Mouse (Mus musculus) heart, postnatal 10 days (tissue): ENCODE measurements around the gene Znrf3. TPM values are rescaled to one million over a fixed set of nuclear protein-coding genes. Genes with fewer than 3 reads are reported as not detected.

ENCODE experiments used
- DNase-seq, 2 experiments: peaks; one replicate each; pipeline ENCODE4 v3.0.0; 2021
- intact Hi-C: fragments of 180-260 bp; cut with DNase I; formaldehyde crosslinking; loops from one replicate; pipeline ENCODE4 v1.15.1; 2025
- total RNA-seq, 2 experiments: library from RNA; stranded (reverse); gene quantifications; 2 replicates each; pipeline ENCODE4 v1.2.3; 2021

The Znrf3 gene
- total RNA-seq, 2 experiments from 2014 or later: 11.9 to 14.7 TPM

GRCm38 (mm10) chr11:5404180-5404579 is 40.5 kb downstream of the Znrf3 start:
- intact Hi-C loops: no loop called here
- DNase-seq: peak in 1 of 2 experiments; percentile 37

- intact Hi-C loops: no loop called here
- no peak for DNase-seq
These were observed 42.4 kb downstream of the Znrf3 start for GRCm38 (mm10) chr11:5402127-5402733.

DNA sequence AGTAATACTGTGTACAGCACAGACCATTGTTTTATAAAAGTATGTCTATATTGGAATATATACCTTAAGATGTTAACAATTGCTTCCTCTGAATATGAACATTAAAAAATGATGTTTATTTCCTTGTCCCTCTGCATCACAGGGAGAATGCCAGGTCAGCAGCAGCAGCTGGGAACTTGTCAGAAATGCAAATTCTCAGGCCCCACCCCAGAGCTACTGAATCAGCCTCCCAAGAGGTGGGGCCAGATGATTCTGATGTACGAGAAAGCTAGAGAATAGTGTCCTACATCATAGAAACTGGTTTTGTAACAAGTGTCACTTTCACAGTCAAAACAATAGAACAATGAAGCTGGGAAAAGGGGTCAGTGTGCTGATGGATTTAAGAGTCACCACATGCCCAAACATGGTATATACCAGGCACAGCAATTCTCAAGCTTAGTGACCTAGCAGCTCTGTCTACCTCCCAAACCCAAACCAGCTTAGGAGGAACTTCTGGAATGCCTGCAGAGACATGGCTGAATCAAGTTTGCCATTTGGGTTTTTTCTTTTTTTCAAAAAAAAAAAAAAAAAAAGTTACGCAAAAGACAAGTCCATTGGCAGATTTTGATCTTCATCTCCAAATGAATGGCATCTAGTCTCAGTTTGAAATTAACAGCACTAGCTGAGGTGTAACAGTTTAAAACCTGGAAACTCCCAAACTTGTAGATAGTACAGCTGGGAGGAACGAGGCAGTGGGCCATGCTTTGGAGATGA is 46.2 kb downstream of the Znrf3 start:
- DNase-seq: no peak
- intact Hi-C loops: no loop called here

DNA sequence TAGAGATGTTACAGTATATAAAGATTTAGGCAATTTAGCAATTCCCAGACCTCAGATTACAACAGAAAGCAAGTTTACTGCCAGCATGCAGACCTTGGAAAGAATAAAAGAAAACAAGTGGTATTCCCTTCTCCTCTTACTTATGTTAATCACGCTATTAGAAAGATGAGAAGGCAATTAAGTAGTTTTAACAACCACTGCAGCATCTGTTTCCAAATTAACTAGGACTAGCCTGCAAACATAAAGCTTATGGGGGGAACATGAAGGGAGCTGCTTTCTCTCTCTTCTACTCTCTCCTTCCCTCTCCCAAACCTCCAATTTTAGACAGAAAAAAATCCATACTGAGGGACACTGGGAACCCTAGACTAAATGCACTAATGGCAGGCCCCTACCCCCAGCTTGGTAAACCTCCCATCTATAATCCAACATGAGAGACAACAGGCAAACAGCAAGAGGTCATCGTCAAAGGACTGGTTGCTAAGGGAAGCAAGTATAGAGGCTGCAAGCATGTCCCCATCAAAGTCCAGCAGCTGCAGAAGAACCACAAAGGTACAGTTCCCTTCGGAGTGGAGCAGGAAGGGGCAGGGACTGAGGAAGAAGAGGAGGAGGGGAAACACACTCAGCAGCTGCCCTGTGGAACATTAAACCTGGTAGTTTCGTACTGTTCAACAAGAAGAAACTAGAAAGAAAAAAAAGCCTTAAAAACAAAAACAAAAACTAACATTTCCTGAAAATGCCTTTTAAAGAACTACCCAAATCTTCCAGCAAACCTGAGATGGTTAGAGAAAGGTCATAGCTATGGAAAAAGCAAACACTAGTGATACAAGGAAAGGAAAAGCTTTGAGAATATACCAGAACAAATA is 53.4 kb downstream of the Znrf3 start:
- no peak for DNase-seq
- intact Hi-C loops: no loop called here

DNA sequence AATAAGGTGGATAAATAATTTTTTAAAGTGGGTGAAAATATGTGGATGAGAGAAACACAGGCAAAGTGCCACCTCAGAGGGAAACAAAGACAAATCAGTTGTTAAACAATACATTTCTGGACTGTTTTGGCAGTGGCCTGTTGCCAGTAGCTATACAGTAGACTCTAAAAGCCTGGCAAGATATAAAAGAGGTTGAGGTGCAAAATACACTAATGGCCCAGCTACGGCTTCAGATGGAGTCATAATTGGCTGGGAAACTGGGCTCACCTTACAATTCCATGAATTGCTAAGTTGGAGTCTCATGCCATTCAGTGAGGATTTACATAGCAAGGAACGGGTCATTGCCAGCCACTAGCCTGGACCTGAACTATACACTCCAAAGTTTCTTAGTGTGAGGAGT is 62.0 kb downstream of the Znrf3 start:
- intact Hi-C loops: loop anchor here (5.0 kb wide), 1 partner anchor 55 kb away; no protein-coding TSS in a partner anchor
- DNase-seq: no peak

GRCm38 (mm10) chr11:5381226-5381625 is 63.4 kb downstream of the Znrf3 start:
- intact Hi-C loops: loop anchor here (5.0 kb wide), 1 partner anchor 56 kb away; no protein-coding TSS in a partner anchor

DNA sequence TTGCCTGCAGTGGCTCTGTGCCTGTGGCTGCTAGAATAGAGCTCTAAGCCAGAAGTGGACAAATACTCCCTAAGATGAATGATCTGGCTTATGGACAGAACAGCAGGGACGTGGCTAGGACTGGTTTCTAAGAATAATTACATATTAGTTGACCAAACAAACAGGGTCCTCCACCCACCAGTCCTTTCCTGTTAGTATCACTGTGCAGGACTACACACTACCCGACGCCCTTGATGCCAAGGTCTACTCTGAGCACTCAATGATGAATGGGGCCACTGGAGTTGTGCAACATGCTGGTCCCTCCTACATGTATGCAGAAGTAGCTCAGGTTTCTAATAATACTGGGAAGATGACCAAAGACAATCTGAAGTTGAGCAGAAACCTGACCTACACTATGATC is 64.4 kb downstream of the Znrf3 start:
- DNase-seq: peak in 1 of 2 experiments; percentile 19
- intact Hi-C loops: loop anchor here (5.0 kb wide), 1 partner anchor 57 kb away; no protein-coding TSS in a partner anchor

More at GRCm38 (mm10) chr11:5381226-5381625, 63.4 kb downstream of the Znrf3 start:
- DNase-seq: peak; percentile 22 to 43

DNA sequence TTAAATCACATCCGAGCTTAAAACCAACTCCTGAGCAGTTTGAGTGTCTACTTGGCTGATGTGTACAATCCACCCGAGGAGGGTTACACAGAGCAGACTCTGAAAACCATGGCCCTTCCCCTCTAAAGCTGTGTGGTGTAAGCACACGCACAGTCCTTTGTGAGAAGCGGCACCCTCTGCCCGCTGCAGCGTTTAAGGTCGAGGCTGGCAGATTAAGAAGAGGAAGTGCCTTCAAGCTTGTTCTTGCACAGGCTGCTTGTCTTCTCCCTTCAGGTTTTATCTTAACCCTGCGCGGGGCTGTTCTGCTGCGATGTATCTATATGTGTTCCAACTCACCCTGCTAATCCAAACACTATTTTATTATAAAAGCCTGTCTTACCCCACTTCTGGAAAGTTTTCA is 75.5 kb downstream of the Znrf3 start:
- DNase-seq: no peak
- intact Hi-C loops: no loop called here

DNA sequence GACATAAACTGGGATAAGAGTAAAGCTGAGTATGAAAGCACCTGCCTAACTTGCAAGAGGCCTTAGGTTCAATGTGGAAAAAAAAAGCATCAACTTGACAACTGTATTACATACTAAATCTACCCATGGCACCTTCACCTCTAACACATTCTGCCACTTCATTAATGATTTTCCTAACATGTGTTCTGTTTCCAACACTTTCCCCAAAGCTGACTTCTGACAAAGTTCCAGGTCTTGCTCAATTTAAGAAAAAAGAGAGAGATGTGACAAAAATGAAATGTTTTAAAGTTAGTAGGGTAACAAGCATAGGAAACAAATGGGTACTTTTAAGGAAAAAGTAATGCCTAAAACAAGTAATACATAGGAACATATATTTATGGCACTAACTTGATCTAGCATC is 76.2 kb downstream of the Znrf3 start:
- intact Hi-C loops: no loop called here
- DNase-seq: no peak

GRCm38 (mm10) chr11:5355266-5355764 is 89.3 kb downstream of the Znrf3 start:
- intact Hi-C loops: no loop called here

DNA sequence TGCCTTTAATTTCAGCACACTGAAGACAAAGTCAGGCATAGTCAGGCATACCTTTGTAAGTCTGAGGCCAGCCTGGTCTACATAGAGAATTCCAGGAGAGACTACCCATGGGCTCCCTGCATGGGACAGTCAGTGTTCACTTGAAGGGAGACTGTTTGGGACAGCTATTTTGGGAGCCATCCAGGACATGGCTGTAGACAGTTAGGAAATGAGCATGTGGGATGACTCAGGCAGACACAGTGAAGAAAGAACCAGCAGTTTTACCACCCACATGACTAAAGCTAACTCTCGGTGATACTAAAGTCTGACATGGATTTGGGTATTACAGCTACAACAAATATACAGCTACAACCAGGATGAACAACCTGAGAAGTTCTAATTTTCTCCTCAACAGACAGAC is 89.9 kb downstream of the Znrf3 start:
- intact Hi-C loops: no loop called here
- peak; percentile 60 to 68 for DNase-seq

More at GRCm38 (mm10) chr11:5355266-5355764, 89.3 kb downstream of the Znrf3 start:
- no peak for DNase-seq

DNA sequence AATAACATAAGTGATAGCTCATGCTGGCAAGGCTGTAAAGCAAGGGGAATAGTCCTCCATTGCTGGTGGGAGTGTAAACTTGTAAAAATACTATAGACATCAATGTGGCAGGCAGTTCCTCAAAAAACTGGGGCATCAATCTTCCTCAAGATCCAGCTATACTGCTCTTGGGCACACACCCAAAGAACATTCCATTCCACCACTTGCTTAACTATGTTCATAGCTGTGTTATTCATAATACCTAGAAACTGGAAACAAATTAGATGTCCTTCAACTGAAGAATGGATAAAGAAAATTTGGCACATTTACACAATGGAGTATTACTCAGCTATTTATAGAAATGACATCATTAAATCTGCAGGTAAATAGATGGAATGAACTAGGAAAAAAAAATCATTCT is 91.6 kb downstream of the Znrf3 start:
- intact Hi-C loops: no loop called here
- DNase-seq: no peak

- intact Hi-C loops: no loop called here
- no peak for DNase-seq
These were observed 95.2 kb downstream of the Znrf3 start for GRCm38 (mm10) chr11:5349483-5349882.

GRCm38 (mm10) chr11:5346845-5347640 is 97.6 kb downstream of the Znrf3 start:
- intact Hi-C loops: no loop called here
- DNase-seq: no peak

DNA sequence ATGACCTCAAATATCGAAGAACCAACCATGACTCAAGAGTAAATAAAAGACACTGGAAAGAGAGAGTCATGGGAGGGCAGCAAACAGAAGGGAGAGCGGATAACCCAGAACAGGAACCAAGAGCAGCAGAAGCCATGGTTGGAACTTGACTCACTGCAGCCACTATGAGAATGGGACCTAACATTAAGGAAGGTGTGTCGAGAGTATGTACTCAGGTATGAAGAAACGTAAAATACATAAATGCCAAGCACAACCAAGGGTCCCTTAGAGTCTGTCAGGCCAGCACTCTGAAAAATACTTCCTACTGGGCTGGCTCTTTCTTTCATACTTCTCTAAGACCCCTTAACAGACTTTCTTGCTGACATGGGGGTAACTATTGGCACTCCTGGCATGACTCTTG is 100.9 kb downstream of the Znrf3 start:
- intact Hi-C loops: no loop called here
- DNase-seq: no peak

- DNase-seq: no peak
- intact Hi-C loops: no loop called here
These were observed 104.9 kb downstream of the Znrf3 start for GRCm38 (mm10) chr11:5339732-5340131.

DNA sequence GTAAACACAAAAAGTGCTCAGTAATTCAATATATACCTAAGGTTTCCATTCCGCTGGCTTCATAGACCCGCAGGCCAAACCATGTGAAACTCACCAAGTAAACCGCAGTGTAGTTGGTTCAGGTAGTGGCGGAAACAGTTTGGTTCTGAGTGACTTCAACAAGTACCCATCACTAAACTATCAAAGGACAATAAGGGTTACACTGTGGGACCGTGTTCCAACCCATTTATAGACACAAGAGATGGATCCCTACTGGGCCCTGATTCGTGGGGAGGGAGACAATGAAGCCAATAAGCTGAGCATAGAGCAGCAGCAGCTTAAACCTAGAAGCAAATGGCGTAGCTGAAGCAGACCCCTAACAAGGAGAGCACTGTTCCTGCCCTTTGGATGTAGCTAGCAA is 107.8 kb downstream of the Znrf3 start:
- DNase-seq: no peak
- intact Hi-C loops: no loop called here

DNA sequence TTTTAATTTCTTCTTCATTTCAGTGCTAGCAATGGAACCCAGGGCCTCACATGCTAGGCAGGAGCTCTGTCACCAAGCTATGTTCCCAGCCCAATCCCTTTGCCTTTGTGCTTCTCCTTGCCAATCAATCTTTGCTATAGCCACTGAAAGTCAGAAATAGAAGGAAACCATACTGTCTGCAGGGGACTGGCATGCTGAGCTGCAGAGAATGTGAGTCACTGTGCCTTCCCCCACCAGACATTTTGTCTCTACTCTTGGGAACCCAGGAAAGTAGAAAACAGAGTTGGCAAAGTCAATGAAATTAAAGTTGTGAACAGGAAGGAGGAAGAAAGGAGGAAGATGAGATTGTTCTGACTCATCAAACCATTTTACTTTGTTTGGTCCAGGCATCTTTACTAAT is 108.4 kb downstream of the Znrf3 start:
- intact Hi-C loops: no loop called here
- no peak for DNase-seq

GRCm38 (mm10) chr11:5330851-5331250 is 113.8 kb downstream of the Znrf3 start:
- no peak for DNase-seq
- intact Hi-C loops: no loop called here

DNA sequence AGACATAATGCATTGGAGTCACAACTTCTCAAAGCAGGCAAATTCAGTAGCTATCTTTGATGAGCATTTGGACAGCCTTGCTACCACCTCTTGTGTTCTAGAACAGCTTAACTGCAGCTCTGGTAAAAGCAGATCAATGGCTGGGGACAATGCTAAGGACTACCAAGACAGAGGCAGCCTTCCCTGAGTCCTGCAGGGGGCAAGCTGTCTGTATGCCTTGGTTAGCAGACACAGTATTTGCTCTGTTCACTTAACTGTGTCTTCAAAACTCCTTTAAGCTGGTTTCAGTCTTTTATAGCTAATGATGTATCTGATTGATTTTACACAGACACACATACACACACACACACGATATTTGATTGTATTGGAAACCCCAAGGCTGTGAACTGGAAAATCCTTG is 117.0 kb downstream of the Znrf3 start:
- no peak for DNase-seq
- intact Hi-C loops: no loop called here
